Mouse (Mus musculus) frontal cortex, postnatal 36 days (tissue): ENCODE data around the gene Zbtb40.

Experiments used
- DNase-seq, 2 experiments: peaks; one replicate each; pipeline ENCODE4 v3.0.0; 2022; ENCODE audit warnings: low spot score in 2 of 2

Gene Zbtb40

GRCm38 (mm10) chr4:136977244-136977643 is 71.4 kb downstream of the Zbtb40 start:
- no peak for DNase-seq

DNA sequence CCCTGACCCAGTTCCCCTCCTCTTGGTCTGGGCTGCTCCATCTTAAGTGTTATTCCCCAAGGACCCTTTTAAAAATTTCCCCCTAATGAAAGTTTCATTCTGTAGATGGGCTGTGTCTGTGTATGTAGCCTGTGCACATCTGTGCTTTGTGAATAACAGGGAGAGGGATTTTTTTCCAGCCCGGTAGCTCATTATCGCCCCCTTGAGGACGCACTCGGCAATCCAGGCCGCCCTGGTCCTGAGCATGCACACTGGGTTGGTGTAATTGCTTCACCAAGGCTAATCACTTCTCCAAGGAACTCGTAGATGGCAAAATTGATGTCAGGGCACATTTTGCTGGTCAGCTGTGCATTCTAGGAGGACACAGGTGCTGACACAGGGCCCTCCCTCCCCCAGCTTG is 77.7 kb downstream of the Zbtb40 start:
- DNase-seq, result peak in 1 of 2 experiments; percentile 43

DNA sequence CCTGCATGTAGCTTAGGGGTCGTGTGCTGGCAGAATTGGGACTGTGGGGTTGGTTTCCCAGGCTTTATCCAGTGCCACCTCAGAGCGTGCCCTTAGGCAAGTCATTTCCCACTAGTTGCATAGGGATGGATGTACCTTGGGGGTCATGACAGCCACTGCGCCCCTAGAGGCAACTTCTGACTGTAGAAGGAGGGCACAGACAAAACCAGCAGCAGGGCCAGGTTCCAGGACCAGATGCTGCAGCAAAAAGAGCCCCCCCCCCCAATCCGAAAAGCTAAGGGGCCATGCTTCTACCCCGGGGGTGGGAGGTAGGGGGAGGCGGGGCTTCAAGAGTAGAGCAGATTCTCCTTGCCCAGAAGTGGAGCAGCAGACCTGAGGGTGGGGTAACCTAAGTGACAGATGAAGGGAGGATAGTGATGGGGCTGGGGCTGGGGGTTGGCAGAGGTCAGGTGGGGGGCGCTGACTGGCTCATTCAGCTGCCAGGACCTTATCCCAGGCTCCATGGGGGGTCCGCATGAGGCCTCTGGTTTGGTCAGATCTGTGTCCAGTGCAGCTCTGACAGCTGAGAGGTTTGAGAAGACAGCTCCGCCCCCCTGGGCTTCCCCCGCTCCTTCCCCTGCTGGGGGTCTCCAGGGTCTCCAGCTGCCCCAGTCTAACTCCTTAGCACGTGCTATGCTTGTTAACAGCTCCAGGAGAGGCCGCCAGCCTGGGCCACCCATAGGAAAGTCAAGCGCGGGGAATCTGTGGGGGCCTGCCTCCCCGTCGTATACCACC is 78.9 kb downstream of the Zbtb40 start:
- DNase-seq, result no peak

DNA sequence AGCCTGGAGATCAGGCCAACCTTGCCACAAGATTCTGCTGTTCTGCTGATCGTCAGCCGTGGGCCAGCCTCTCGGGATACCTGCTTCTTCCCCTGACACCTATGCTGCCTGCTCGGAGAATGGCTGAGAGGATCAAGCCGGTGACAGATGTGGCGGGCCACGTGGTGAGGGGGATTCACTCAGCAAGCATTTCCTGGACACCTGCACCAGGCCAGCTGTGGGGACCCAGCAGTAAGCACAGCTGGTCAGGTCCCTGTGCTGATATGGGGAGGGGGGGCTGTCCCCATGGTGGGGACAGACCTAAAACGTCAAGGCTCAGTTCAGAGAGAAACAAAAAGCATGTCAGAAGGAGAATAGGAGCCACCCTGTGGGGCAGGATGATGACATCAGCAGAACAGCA is 79.5 kb downstream of the Zbtb40 start:
- no peak for DNase-seq

DNA sequence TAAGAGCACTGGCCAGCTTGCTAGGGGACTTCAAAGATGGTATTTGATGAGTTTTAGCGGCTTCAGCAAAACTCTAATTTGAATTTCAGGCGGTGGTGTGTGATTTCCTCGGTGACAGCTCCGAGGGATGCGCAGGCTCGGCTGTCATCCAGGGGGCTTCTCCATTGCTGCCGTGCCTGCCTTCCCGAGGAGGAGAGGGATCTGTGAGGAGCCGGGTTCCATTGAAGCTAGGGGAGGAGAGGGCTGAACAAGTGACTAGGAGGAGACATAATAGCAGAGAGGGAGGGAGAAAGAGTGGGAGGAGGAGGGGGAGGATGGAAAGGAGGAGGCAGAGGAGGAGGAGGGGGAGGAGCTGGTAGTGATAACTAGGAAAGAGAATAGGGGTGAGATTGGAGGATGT is 81.1 kb downstream of the Zbtb40 start:
- DNase-seq, result no peak

DNA sequence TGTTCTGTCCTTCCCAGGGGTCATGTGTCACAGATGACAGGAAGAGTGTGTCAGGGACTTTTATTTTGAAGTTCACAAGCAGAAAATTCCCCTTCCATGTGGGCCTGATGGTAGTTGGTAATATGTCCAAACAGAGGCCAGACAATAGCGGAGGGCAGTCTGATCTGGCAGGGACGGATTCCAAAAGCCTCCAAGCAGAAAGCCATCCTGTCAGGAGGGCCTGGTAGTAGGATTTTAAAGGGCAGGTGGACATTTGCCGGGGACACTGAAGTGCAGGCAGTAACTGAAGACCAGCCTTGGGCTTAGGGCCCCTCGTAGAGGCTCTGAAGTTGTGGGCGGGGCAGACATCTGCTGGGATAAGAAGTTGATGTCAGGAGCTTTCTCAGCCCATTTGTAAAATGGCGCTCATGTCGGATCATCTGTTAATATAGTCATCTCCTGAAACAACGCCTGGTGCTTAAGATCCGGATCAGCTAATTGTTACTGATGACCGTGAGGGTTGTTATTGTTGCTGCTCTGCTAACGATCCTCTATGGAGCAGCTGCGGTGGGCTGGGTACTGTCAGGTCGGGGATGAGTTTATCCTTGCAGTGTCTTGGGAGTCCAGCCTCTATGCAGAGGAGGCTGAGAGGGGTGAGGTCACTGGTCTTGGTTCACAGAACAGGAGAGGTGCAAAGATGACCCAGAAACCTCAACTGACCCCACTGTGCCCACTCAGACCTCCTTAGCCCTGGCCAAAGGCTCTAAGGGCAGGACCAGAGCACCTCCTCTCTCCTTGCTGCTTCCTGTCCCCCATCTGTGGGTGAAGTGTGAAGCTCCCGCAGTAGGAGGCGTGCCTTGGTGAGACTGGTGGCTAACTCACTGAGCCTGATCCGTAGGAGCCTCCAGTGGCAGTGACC is 81.9 kb downstream of the Zbtb40 start:
- DNase-seq, result no peak

DNA sequence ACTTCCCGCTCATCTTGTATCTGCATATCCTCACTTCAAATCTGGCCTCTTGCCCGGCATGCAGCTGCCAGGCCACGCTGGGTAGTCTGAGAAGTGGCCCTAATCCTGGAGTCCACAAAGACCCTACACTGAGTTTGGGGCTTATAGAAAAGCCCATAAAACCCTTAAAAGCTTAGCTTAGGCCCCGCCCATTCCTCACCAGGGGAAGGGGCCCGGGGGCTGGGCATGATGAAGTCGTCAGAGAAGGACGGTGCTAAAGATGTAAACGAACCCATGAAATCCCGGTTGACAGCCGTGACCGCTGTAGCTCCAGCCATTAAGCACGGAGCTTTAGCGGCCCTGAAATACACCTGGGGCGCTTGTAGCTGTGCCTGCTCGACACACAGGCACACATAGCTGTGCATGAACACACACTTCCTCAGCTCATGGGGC is 83.6 kb downstream of the Zbtb40 start:
- no peak for DNase-seq

GRCm38 (mm10) chr4:136962447-136962846 is 86.2 kb downstream of the Zbtb40 start:
- no peak for DNase-seq

DNA sequence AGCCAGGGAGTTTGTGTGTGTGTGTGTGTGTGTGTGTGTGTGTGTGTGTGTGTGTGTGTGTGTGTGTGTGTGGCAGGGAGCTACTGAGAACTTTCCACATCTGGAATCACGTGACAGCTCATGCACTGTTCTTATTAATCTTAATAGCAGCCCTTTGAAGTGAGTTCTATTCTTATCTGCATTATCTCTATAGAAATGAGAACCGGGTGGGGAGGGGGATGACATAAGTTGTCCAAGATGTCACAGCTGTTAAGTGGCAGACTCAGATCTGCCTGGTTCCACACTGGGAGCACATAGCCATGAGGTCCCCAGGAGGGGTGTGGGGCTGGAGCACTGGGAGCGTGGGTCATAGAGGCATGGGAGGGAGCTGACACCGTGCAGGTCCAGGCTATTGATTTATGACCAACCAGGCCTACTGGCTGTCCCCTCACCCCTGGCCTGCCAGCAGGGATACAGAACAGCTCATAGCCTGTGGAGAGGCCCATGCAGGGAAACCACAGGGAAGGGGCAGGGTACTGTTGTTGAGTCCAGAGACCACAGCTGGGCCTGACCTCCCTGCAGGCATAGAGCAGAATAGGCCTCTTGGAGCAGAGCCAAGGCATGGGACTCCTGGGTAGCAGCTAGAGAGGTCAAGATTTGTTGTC is 86.8 kb downstream of the Zbtb40 start:
- no peak for DNase-seq

DNA sequence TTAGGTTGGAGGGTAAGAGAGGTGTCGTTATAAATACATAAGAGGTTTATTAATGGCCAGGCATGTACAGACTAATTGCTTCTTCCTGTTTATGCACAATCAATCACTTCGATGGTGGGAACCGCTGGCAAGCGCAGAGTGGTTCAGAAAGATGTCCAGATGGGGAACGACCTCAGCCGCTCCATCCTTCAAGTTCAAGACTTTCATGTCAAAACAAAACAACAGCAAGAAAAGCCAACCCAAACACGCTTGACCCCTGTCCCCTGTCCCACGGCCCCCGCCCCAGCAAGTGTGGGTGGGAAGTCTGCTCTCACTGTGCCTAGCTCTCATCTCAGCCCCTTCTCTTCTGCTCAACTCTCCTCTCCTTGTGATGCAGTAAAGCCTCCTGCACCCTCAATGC is 88.0 kb downstream of the Zbtb40 start:
- no peak for DNase-seq

DNA sequence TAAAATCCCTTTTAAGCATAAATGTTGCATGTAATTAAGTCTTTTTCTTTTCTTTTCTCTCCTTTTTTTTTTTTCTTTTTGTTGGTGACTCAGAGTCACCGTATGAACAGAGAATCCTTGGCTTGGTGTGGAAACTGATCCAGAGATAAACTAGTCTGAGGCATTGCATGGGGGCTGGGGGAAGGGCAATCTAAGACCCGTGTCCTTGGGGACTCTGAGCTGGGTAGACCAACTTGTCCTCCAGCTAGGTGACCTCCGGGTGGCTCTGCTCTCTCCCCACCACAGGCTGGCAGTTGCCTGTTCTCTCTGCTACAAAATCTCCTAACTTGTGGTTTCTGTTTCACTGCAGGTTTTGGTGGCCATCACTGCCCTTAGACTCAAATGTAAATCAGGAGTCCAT is 88.5 kb downstream of the Zbtb40 start:
- no peak for DNase-seq

DNA sequence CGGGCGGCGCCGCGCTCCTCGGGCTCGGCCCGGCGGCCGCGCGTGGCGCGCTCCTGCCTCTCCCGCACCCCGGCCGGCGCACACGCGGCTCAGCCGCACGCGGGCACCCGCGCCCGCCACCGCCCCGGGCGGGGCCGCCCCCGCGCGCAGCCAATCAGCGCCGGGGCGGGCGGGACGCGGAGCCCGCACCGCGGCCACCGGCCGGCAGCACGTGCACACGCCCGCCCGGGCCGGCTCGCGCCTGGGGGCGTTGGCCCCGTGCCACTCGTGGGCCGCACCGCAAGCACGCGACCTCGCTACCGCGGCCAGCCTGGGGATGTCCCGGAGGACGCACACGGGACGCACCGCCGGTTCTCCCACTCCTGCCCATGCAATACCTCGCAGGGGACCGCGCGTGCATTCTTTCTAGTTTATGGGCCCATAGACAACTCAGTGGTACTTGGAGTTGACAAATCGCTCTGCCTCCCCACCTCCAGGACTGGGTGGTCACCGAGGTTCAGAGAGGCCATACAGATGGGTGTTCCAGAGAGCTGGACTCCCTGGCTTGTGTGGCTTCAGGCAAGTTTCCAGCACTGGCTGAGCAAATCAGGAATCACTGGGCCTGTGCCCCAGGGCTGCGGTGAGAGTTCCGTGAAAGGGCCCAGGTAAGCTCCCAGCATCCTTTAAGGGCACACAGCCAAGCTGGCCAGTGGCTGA is 91.7 kb downstream of the Zbtb40 start, which contains the start of gene Epha8:
Epha8 (minus strand) TSS at position 66 of the 696 bp plus-strand sequence.
- no peak for DNase-seq

- DNase-seq, result no peak
Observed at GRCm38 (mm10) chr4:136954562-136954961, 94.0 kb downstream of the Zbtb40 start.

DNA sequence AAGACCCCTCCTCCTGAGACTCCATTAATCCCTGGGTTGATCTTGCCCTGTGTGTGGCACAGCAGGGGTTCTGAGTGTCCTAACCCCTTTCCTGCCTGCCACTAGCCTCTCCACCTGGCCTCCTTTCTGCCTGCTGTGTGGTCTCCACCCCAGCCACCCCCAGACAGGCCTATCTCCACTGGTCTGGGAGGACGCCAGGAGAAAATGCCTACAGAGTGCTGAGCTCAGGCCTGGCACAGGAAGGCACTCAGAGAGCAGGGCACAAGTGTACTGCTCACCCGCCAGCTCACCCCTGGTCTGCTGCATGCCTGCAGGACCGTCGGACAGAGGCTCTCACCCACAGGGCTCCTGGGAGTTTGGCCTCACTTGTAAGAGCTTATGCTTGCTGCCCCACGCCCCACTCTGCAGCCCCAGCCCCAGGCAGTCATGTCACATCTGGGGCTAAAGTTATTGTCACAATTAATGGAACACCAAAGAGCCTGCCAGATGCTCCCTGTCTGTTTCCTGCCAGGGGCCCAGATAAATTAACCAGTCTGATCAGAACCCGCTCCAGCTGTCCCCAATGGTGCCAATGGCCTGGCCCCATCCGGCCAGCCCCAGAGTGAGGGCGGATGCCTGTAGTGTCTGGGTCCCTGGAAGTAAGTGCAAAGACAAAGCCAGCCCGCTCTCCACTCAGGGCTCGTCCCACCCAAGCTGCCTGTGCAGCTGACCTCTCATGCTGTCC is 99.2 kb downstream of the Zbtb40 start:
- no peak for DNase-seq

GRCm38 (mm10) chr4:136945397-136945796 is 103.2 kb downstream of the Zbtb40 start:
- no peak for DNase-seq

DNA sequence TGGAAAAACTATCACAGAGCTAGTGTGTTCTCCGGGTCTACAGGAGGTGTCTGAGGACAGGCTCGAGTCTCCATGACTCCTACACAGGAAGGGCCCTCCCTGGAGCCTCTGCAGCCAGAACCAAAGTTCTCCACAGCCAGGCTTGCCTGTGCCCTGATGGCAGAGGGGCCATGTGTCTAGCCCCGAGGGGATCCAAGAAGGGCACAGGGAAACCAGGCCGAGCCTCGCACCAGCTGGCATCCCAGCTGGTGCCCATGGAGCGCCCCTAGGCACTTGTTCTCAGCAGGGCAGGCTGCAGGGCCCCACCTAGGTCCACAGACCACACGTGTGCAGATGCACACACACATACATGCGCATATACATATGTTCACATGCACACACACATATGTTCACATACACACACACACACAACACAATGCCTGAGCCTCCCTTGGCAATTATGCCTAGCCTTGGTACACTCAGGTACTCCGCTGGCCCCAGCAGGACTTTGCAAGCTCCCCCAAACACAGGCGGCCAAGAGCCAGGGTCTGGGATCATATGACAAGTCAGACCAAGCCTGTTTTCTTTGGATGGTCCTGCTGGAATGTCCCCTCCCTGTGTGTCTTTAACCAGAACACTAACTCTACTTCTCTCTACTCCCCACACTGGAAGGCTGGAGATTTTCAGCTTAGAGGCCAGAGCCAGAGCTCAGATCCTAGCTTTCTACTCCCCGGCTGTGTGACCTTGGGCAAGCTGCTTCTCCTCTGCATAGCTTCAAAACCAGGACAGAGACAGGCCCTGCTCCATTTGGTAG is 103.8 kb downstream of the Zbtb40 start:
- DNase-seq, result no peak

DNA sequence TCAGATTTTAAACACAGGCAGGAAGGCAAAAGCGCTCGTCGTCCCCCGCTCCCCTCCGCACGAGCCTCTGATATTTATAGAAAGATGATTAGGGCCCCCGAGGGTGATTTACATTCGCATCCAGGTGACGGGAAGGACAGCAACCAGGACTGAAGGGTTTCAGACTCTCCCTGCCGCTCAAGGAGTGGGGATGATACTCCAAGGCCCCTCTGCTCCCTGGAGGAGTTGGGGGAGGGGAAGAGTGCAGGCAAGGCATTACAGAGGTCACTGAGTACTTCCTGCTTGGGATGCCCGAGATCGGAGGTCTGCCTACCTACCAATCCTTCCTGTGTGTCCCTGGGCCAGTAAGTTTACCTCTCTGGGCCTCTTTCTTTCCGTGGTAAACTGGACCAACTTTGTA is 105.4 kb downstream of the Zbtb40 start:
- no peak for DNase-seq

GRCm38 (mm10) chr4:136942761-136943160 is 105.8 kb downstream of the Zbtb40 start:
- no peak for DNase-seq

GRCm38 (mm10) chr4:136937935-136938334 is 110.7 kb downstream of the Zbtb40 start:
- DNase-seq, result no peak

DNA sequence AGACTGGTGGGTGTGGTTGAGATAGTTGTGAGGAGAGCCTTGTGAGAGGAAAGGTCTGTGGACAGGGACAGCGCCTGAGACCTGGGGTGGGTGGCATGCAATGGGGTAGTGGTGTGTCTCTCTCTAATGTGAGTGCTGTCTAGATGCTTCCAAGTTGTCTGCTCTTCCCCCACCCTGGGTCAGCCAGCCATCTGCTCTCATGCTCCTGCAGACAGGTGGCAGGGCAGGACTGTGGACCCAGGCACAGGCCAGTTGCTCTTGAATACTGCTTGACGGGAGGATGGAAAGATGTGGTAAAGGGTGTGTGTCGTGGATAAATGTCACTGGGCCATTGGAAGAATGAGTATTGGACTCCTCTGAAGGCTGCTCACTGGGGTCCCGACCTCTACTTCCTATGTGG is 111.3 kb downstream of the Zbtb40 start:
- no peak for DNase-seq
